10 mouse cellular contexts compared by ENCODE assay signal in genomic region chr6:83237123-83237522, GRCm38 (mm10). TPM values are rescaled to one million over a fixed set of nuclear protein-coding genes. Genes with fewer than 3 reads are reported as not detected.
DNase-seq lines count a peak whose midpoint lies in the region; ATAC-seq lines count a peak whose summit lies in the region.
"Had no signal": no experiment of that assay in that cellular context is flagged by ENCODE, and none has a peak within 500 bp of the region (broad histone marks: within the 10 kb centered on the region; RNA-seq: fewer than 3 reads in every experiment).

No protein-coding gene starts in this region.

- no peak for DNase-seq in lung, postnatal 10 days
- peak; percentile 25 to 27 for DNase-seq in kidney, postnatal 4 days
- DNase-seq in layer of hippocampus, postnatal 10 days (ENCODE audit: low spot score in 2 of 2), result no peak
- no peak for DNase-seq in frontal cortex, postnatal 25 days (ENCODE audit: low spot score in 2 of 2)
- DNase-seq in testis, postnatal 10 days (ENCODE audit: low spot score), result no peak
- DNase-seq: gastrocnemius, postnatal 25 days had no signal

- H3K4me1 ChIP-seq in lung, embryonic 16.5 days (replicated peaks; ENCODE audit: control insufficient read depth, insufficient read depth, low read length), result peaks cover 21% of the 10 kb centered on the region
- peaks cover 15% of the 10 kb centered on the region for H3K4me1 ChIP-seq in forebrain, embryonic 13.5 days
- peaks cover 11% of the 10 kb centered on the region; the same call in 1 of the 2 replicates for H3K4me1 ChIP-seq in stomach, embryonic 15.5 days

- 4% methylated on average over 5 of the region's 9 CpGs for WGBS in lung, embryonic 16.5 days
- 2% methylated on average over 5 of the region's 9 CpGs for WGBS in forebrain, embryonic 13.5 days
- 4% methylated on average over 9 of the region's 9 CpGs for WGBS in stomach, embryonic 15.5 days

- H3K36me3 ChIP-seq in lung, embryonic 16.5 days (ENCODE audit: control insufficient read depth, insufficient read depth, low read length), result no peaks in the 10 kb centered on the region
- H3K36me3 ChIP-seq in forebrain, embryonic 13.5 days (ENCODE audit: poor library complexity, severe bottlenecking), result no peaks in the 10 kb centered on the region
- no peaks in the 10 kb centered on the region for H3K36me3 ChIP-seq in stomach, embryonic 15.5 days

- ATAC-seq in lung, embryonic 16.5 days (ENCODE audit: low read depth), result peak; percentile 91
- ATAC-seq in forebrain, embryonic 13.5 days, result peak; percentile 33; the same call in 1 of the 2 replicates
- ATAC-seq in stomach, embryonic 15.5 days (ENCODE audit: insufficient read depth, low FRiP score, low read depth), result peak; percentile 54; the same call in 1 of the 2 replicates
- ATAC-seq: Patski had no signal

- H3K9me3 ChIP-seq in lung, embryonic 16.5 days (ENCODE audit: control insufficient read depth, low read length), result no peaks in the 10 kb centered on the region
- no peaks in the 10 kb centered on the region for H3K9me3 ChIP-seq in forebrain, embryonic 13.5 days (replicated peaks)
- no peaks in the 10 kb centered on the region for H3K9me3 ChIP-seq in stomach, embryonic 15.5 days

- peaks cover 5% of the 10 kb centered on the region; the same call in 1 of the 2 replicates for H3K27me3 ChIP-seq in lung, embryonic 16.5 days (ENCODE audit: control insufficient read depth, insufficient read depth, low read depth, low read length)
- peaks cover 72% of the 10 kb centered on the region for H3K27me3 ChIP-seq in forebrain, embryonic 13.5 days
- peaks cover 15% of the 10 kb centered on the region; the same call in 1 of the 2 replicates for H3K27me3 ChIP-seq in stomach, embryonic 15.5 days (replicated peaks)

- peak overlapping the region; percentile 61 for H3K27ac ChIP-seq in lung, embryonic 16.5 days (ENCODE audit: low read length)
- no peak overlapping the region for H3K27ac ChIP-seq in forebrain, embryonic 13.5 days
- no peak overlapping the region for H3K27ac ChIP-seq in stomach, embryonic 15.5 days

- 0 out of 2 replicates have a peak overlapping the region, but pooled peaks have one; percentile 14 for H3K9ac ChIP-seq in lung, embryonic 16.5 days (ENCODE audit: low read length)
- no peak overlapping the region; the same call in 1 of the 2 replicates for H3K9ac ChIP-seq in forebrain, embryonic 13.5 days
- no peak overlapping the region for H3K9ac ChIP-seq in stomach, embryonic 15.5 days

- H3K4me3 ChIP-seq in lung, embryonic 16.5 days (ENCODE audit: low read length), result peak overlapping the region; percentile 18
- H3K4me3 ChIP-seq in forebrain, embryonic 13.5 days, result no peak overlapping the region; the same call in 1 of the 2 replicates
- no peak overlapping the region for H3K4me3 ChIP-seq in stomach, embryonic 15.5 days (replicated peaks)

- H3K4me2 ChIP-seq in lung, embryonic 16.5 days (ENCODE audit: low read depth, low read length), result peak overlapping the region; percentile 45
- H3K4me2 ChIP-seq in forebrain, embryonic 13.5 days, result peak overlapping the region; percentile 32
- H3K4me2 ChIP-seq in stomach, embryonic 15.5 days, result peak overlapping the region; percentile 30

RNA-seq across cellular contexts. Expression of gene Slc4a5, which starts 17.5 kb away (rescaled TPM):
- 2.1 and 3.1 TPM in 2 replicates for polyA plus RNA-seq in lung, embryonic 16.5 days (2015; fragmentation: Nextera tagmentation; extraction: Ambion mirVana)
- 0.34 and 0.62 TPM in 2 replicates for polyA plus RNA-seq in forebrain, embryonic 13.5 days (2015; fragmentation: Nextera tagmentation; extraction: Ambion mirVana)
- 0.26 and 0.40 TPM in 2 replicates for polyA plus RNA-seq in stomach, embryonic 15.5 days (2015; fragmentation: Nextera tagmentation; extraction: Ambion mirVana)
- 1 to 10 TPM in 1 of 2 experiments, under 1 TPM in 1; 0.31 to 2.9 TPM for total RNA-seq in layer of hippocampus, postnatal 10 days (2021)
- total RNA-seq: gastrocnemius, postnatal 25 days had no signal

Comparison
In these comparisons a context has a peak if more than half of its experiments do, and no peak if none do; other contexts are left out.
1. ATAC-seq: peak in every context shown above with its lines; median percentile 91 in lung, embryonic 16.5 days; 54 in stomach, embryonic 15.5 days; 33 in forebrain, embryonic 13.5 days.
2. DNase-seq: peak in kidney, postnatal 4 days (2 of 2); none in lung, postnatal 10 days (single experiment), layer of hippocampus, postnatal 10 days (0 of 2), frontal cortex, postnatal 25 days (0 of 2) and testis, postnatal 10 days (single experiment).
3. Peak in every context shown above with its lines, with median percentiles within 50 percentile points of each other: H3K4me2 ChIP-seq.